Mouse (Mus musculus): Measurements from ENCODE around the gene Abtb1. TPM values are rescaled to one million over a fixed set of nuclear protein-coding genes. Genes with fewer than 3 reads are reported as not detected.

Abtb1 gene
- polyA plus RNA-seq, 2 experiments, result 39.0 to 43.1 TPM

DNA sequence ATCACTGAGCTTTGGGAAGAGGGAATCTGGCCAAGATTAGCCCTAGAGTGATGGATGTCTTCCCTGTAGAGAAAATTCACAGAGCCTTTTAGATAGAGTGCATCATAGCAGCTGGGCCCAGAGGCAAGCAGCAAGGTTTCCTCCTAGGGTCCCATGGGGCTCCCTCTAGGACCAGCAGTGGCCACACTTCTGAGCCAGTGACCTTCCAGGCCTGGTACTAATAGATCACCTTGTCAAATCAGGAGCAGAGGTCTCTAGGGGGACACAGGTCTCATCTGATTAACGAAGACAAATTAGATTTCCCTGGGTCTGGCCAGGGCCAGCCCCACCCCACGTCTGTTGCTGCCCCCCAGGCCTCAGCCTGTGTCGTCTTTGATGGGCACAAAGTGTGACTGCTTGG, 31.5 kb downstream of the Abtb1 start:
- no peak for TF ChIP-seq EP300 (IDR thresholded peaks at IDR 0.05; ENCODE audit: low read depth)
- TF ChIP-seq CTCF (IDR thresholded peaks at IDR 0.05; ENCODE audit: low read depth), result no peak
- 0 out of 4 replicates have a peak, but pooled peaks cover 0 to 3% of the 10 kb centered on the region in 2 experiments for H3K4me1 ChIP-seq (replicated peaks; ENCODE audit: control insufficient read depth in 2 of 2, insufficient read depth in 2 of 2, low read length in 1 of 2)
- peaks cover 22% of the 10 kb centered on the region for H3K36me3 ChIP-seq (replicated peaks; ENCODE audit: control insufficient read depth, insufficient read depth, low read depth)
- H3K27me3 ChIP-seq (ENCODE audit: control insufficient read depth, insufficient read depth, low read length), result no peaks in the 10 kb centered on the region
- H3K4me3 ChIP-seq (ENCODE audit: insufficient read depth in 1 of 2, low read depth in 2 of 2, low read length in 2 of 2), result no peak overlapping the region
- no peak overlapping the region for H3K27ac ChIP-seq
- H3K9ac ChIP-seq (replicated peaks), result no peak overlapping the region
- DNase-seq (ENCODE audit: low read depth in 3 of 3, low spot score in 3 of 3) (no peak), ATAC-seq (ENCODE audit: insufficient read depth) (no peak)
- no peaks in the 10 kb centered on the region for H3K9me3 ChIP-seq (ENCODE audit: control insufficient read depth, low read length)
- WGBS (ENCODE audit: insufficient replicate concordance), result 82% methylated on average over 3 of the region's 3 CpGs
- H3K4me2 ChIP-seq (ENCODE audit: low read depth), result no peak overlapping the region

DNA sequence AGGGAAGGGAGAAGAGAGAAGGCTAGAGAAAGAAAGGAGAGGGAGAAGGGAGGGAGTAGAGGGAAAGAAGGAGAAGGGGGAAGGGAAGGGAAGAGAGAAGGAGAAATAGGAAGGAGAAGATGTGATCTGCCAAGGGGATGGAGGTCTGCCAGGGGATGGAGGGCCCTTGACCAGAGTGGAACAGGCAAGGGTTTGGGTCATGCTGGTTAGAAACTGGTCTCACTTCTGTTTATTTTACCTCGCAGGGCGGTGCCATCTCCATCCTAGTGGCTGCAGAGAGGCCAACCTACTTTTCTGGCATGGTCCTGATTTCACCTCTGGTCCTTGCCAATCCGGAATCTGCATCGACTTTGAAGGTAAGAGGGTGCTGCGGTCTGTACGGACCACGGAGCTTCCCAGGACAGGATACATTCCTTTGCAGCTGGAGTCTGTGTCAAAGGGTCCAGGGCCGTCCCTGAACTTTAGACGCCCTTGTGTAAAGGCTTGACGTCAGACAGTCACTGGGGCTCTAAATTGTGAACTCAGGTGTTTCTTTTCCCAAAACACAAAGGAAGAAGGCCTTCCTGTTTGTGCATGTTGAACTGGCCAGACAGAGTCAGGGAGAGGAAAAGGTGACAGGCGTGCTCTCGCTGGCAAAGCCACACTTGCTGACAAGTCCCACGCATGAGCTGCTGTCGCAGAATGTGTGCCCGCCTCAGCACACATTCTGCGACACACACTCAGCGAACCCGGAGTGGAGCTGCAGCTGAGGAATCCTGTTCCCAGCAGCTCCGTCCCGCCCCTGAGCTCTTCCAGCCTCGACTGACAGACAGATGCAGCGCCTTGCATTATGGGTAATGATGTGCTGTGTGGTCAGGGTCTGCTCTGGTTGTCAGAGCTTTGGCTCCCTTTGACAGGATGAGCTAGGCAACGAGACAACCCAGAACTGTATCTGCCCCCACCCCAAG, 32.4 kb downstream of the Abtb1 start:
- Histone ChIP-seq H3K27ac (no peak overlapping the region), H3K4me1 (replicated peaks; ENCODE audit: control insufficient read depth in 2 of 2, insufficient read depth in 2 of 2, low read length in 1 of 2) (peaks cover under 1 to 5% of the 10 kb centered on the region in 2 experiments), H3K27me3 (ENCODE audit: control insufficient read depth, insufficient read depth, low read length) (no peaks in the 10 kb centered on the region), H3K4me2 (ENCODE audit: low read depth) (no peak overlapping the region), H3K9me3 (ENCODE audit: control insufficient read depth, low read length) (no peaks in the 10 kb centered on the region), H3K36me3 (replicated peaks; ENCODE audit: control insufficient read depth, insufficient read depth, low read depth) (peaks cover 22% of the 10 kb centered on the region), H3K4me3 (ENCODE audit: insufficient read depth in 1 of 2, low read depth in 2 of 2, low read length in 2 of 2) (no peak overlapping the region), H3K9ac (replicated peaks) (no peak overlapping the region)
- no peak for TF ChIP-seq CTCF (IDR thresholded peaks at IDR 0.05; ENCODE audit: low read depth)
- no peak for TF ChIP-seq EP300 (IDR thresholded peaks at IDR 0.05; ENCODE audit: low read depth)
- 77% methylated on average over 23 of the region's 23 CpGs for WGBS (ENCODE audit: insufficient replicate concordance)
- ATAC-seq (ENCODE audit: insufficient read depth) (no peak), DNase-seq (ENCODE audit: low read depth in 3 of 3, low spot score in 3 of 3) (no peak)

DNA sequence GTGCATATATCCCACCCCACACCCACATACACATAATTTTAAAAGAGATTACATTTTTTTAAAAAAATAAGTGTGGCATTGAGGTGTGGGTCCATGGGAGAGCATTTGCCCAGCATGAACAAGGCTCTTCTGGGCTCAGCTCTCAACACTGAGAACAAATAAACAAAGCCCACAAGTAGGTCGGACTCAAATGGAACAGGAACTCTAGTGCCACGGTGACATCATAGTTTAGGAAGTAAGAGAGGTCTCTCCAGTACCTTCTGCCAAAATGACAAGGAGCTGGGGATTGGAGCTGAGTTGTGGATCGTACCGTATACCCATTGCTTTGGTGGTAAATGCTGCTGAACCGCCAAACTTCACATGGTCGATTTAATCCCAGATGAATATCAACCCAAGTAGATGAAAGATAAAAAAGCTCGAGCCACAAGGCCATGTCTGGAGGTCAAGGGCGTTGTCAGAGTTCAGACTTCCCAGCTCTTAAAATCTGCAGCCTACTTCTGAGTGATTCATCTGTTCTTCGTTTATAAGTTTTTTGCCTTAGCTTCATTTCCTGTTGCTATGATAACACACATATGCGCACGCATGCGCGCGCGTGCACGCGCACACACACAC, 36.7 kb downstream of the Abtb1 start:
- H3K4me3 ChIP-seq (ENCODE audit: insufficient read depth in 1 of 2, low read depth in 2 of 2, low read length in 2 of 2), result no peak overlapping the region
- peaks cover 25% of the 10 kb centered on the region for H3K36me3 ChIP-seq (replicated peaks; ENCODE audit: control insufficient read depth, insufficient read depth, low read depth)
- no peak overlapping the region for H3K4me2 ChIP-seq (ENCODE audit: low read depth)
- no peaks in the 10 kb centered on the region for H3K9me3 ChIP-seq (ENCODE audit: control insufficient read depth, low read length)
- DNase-seq (ENCODE audit: low read depth in 3 of 3, low spot score in 3 of 3), result no peak
- WGBS (ENCODE audit: insufficient replicate concordance), result 79% methylated on average over 17 of the region's 17 CpGs
- ATAC-seq (ENCODE audit: insufficient read depth), result no peak
- TF ChIP-seq EP300 (IDR thresholded peaks at IDR 0.05; ENCODE audit: low read depth), result no peak
- no peak for TF ChIP-seq CTCF (IDR thresholded peaks at IDR 0.05; ENCODE audit: low read depth)
- H3K4me1 ChIP-seq (replicated peaks; ENCODE audit: control insufficient read depth in 2 of 2, insufficient read depth in 2 of 2, low read length in 1 of 2), result peaks cover 27 to 28% of the 10 kb centered on the region in 2 experiments
- no peaks in the 10 kb centered on the region for H3K27me3 ChIP-seq (ENCODE audit: control insufficient read depth, insufficient read depth, low read length)
- H3K9ac ChIP-seq (replicated peaks), result no peak overlapping the region
- H3K27ac ChIP-seq, result no peak overlapping the region

GRCm38 (mm10) chr6:88803957-88804695, 37.7 kb downstream of the Abtb1 start:
- Histone ChIP-seq H3K4me3 (ENCODE audit: insufficient read depth in 1 of 2, low read depth in 2 of 2, low read length in 2 of 2) (no peak overlapping the region), H3K27ac (peak overlapping the region; percentile 76), H3K36me3 (replicated peaks; ENCODE audit: control insufficient read depth, insufficient read depth, low read depth) (peaks cover 16% of the 10 kb centered on the region), H3K27me3 (ENCODE audit: control insufficient read depth, insufficient read depth, low read length) (no peaks in the 10 kb centered on the region), H3K9me3 (ENCODE audit: control insufficient read depth, low read length) (no peaks in the 10 kb centered on the region), H3K4me2 (ENCODE audit: low read depth) (peak overlapping the region; percentile 44; the same call in 1 of the 2 replicates), H3K4me1 (replicated peaks; ENCODE audit: control insufficient read depth in 2 of 2, insufficient read depth in 2 of 2, low read length in 1 of 2) (peaks cover 27 to 28% of the 10 kb centered on the region in 2 experiments), H3K9ac (replicated peaks) (no peak overlapping the region; the same call in 1 of the 2 replicates)
- peak in 2 of 3 experiments; percentile 50 to 53 for DNase-seq (ENCODE audit: low read depth in 3 of 3, low spot score in 3 of 3)
- 19% methylated on average over 4 of the region's 4 CpGs for WGBS (ENCODE audit: insufficient replicate concordance)
- peak; percentile 83 for ATAC-seq (ENCODE audit: insufficient read depth)
- TF ChIP-seq EP300 (IDR thresholded peaks at IDR 0.05; ENCODE audit: low read depth) (peak; percentile 37; the same call in 1 of the 2 replicates), CTCF (IDR thresholded peaks at IDR 0.05; ENCODE audit: low read depth) (peak; percentile 37; the same call in 1 of the 2 replicates)
